Mouse (Mus musculus): ENCODE data around the gene Gm20695. TPM values are rescaled to one million over a fixed set of nuclear protein-coding genes. Genes with fewer than 3 reads are reported as not detected.

Gm20695 gene
- 1.6 TPM for polyA plus RNA-seq (2014; fragmentation: Illumina TruSeq; extraction: RNeasy Lipid Tissue Mini Kit (QIAGEN cat#74804); ENCODE audit: low read depth, low replicate concordance)

DNA sequence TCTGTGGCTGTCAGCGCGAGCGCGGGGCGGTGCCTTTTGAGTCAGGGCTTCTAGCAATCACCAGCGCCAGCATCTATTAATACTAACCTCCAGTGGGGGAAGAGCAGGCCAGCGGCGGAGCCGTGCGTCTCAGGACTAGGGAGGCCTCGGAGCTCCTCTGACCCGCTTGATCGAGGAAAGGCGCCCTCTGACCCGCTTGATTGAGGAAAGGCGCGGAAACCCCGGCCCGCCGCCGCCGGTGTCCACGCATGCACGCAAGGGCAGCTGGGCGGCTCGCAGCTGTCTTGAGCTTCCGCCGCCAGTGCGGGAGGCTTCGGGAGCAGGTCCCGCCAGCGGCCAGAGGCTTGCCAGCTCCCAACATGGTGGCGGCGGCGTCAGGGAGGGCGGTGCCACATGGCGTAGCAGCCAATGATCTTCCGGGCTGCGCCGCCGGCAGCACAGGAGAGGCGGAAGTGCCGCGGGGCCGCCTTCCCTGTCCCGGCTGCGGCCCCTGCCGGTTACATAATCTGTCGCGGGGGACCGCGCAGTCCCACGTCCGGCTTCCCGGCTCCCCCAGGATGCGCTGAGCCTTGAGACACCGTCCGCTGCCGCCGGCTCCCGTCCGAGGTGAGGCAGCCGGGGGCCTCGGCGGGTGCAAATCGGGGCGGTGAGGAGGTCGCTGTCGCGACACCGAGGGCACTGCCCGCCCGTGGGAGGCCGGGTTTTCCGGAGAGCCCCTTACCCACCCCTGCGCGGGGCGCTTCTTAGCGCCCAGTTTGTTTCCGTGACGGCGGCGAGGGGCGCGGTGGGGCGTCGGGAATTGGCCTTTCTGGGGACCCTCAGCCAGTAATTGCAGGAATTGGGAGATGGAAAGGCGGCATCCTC lies at the start of gene Gm20695, which contains the start of gene Zfp597:
TSS of gene Gm20695 (plus strand) at position 448 of the 864 bp plus-strand sequence.
TSS of gene Zfp597 (minus strand) at position 361 of the 864 bp plus-strand sequence.

GRCm38 (mm10) chr16:3846711-3847518 lies 37.5 kb upstream of the Gm20695 start, which contains the start of gene Zfp174:
Zfp174 (plus strand) TSS chr16:3847268.

DNA sequence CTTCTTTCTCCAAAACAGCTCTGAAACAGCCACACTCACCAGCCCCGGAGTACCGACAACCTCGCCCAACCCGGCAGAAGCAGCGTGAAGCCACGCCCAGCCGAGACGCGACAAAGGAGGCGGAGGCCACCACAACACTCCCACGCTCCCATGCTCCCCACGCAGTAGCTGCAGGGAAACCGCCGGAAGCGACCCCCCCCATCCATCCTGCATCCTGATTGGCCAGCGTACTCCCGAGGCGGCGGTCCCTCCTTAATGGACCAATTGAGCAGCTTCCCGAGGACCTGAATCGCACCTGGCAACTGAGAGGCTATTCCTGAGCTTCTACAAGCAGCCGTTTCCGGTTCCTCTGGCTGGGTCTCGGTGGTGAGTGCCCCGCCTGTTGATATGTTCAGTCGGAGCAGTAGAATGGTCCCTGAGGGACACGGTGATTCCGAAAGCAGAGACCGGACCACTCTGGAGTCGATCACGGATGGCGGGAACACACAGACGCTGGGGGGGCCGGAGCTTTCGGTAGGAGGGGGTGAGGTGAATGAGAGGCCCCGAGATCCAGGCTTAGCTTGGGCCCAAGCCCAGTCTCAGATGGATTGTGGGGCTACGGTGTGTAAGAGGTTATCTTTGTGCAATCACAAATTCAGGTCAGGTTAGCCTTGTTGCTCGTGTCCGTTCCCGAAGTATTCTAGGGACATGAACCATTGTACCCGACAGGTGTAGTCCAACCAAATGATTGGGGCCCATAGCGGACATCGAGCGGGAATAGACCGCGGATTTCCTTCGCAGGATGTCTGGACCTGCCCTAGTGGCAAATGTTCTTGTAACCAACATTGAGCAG lies 12.0 kb upstream of the Gm20695 start, which contains the start of gene Naa60:
TSS of gene Naa60 (plus strand) at position 160 of the 832 bp plus-strand sequence.

GRCm38 (mm10) chr16:3908537-3909111 lies 24.2 kb downstream of the Gm20695 start, which contains the start of the genes 1700037C18Rik and Cluap1:
1700037C18Rik (minus strand) TSS chr16:3908689.
Cluap1 (plus strand) TSS chr16:3908801.

Other genes starting within 250 kb of the Gm20695 start
- not detected for gene Mefv, start 166.6 kb upstream of the Gm20695 start, polyA plus RNA-seq (2014; fragmentation: Illumina TruSeq; extraction: RNeasy Lipid Tissue Mini Kit (QIAGEN cat#74804); ENCODE audit: low read depth, low replicate concordance)
- 13.6 TPM for gene Zfp263, start 140.6 kb upstream of the Gm20695 start, polyA plus RNA-seq (2014; fragmentation: Illumina TruSeq; extraction: RNeasy Lipid Tissue Mini Kit (QIAGEN cat#74804); ENCODE audit: low read depth, low replicate concordance)
- not detected for gene Olfr15, start 53.8 kb upstream of the Gm20695 start, polyA plus RNA-seq (2014; fragmentation: Illumina TruSeq; extraction: RNeasy Lipid Tissue Mini Kit (QIAGEN cat#74804); ENCODE audit: low read depth, low replicate concordance)
- gene Zfp174, start 37.4 kb upstream of the Gm20695 start, polyA plus RNA-seq (2014; fragmentation: Illumina TruSeq; extraction: RNeasy Lipid Tissue Mini Kit (QIAGEN cat#74804); ENCODE audit: low read depth, low replicate concordance) = 1.7 TPM
- gene Naa60, start 12.3 kb upstream of the Gm20695 start, polyA plus RNA-seq (2014; fragmentation: Illumina TruSeq; extraction: RNeasy Lipid Tissue Mini Kit (QIAGEN cat#74804); ENCODE audit: low read depth, low replicate concordance) = 58.3 TPM
- gene Zfp597, start 87 bp upstream of the Gm20695 start, polyA plus RNA-seq (2014; fragmentation: Illumina TruSeq; extraction: RNeasy Lipid Tissue Mini Kit (QIAGEN cat#74804); ENCODE audit: low read depth, low replicate concordance) = 8.6 TPM
- gene 1700037C18Rik, start 24.0 kb downstream of the Gm20695 start, polyA plus RNA-seq (2014; fragmentation: Illumina TruSeq; extraction: RNeasy Lipid Tissue Mini Kit (QIAGEN cat#74804); ENCODE audit: low read depth, low replicate concordance) = 3.6 TPM
- gene Cluap1, start 24.2 kb downstream of the Gm20695 start, polyA plus RNA-seq (2014; fragmentation: Illumina TruSeq; extraction: RNeasy Lipid Tissue Mini Kit (QIAGEN cat#74804); ENCODE audit: low read depth, low replicate concordance) = 16.3 TPM
- 1.2 TPM for gene Nlrc3, start 92.0 kb downstream of the Gm20695 start, polyA plus RNA-seq (2014; fragmentation: Illumina TruSeq; extraction: RNeasy Lipid Tissue Mini Kit (QIAGEN cat#74804); ENCODE audit: low read depth, low replicate concordance)
- gene Slx4, start 119.1 kb downstream of the Gm20695 start, polyA plus RNA-seq (2014; fragmentation: Illumina TruSeq; extraction: RNeasy Lipid Tissue Mini Kit (QIAGEN cat#74804); ENCODE audit: low read depth, low replicate concordance) = 9.7 TPM
- gene Dnase1, start 152.3 kb downstream of the Gm20695 start, polyA plus RNA-seq (2014; fragmentation: Illumina TruSeq; extraction: RNeasy Lipid Tissue Mini Kit (QIAGEN cat#74804); ENCODE audit: low read depth, low replicate concordance) = not detected
- 154 TPM for gene Trap1, start 193.2 kb downstream of the Gm20695 start, polyA plus RNA-seq (2014; fragmentation: Illumina TruSeq; extraction: RNeasy Lipid Tissue Mini Kit (QIAGEN cat#74804); ENCODE audit: low read depth, low replicate concordance)

All from heart, adult 10 weeks (tissue).